Mouse (Mus musculus) CH12.LX (cell line): Measurements from ENCODE around the gene Cnpy3.

Experiments
- CHD2 ChIP-seq: IDR thresholded peaks from 2 replicates; pipeline ENCODE4 v1.6.1; 2011; ENCODE audit warnings: low read length, improper control_type of control experiment
- CTCF ChIP-seq, 2 experiments: IDR thresholded peaks in 1 of 2; conservative IDR thresholded peaks in 1 of 2; 2 replicates each; pipeline ENCODE4 v1.5.1; 2011 to 2012; ENCODE audit warnings: low read depth in 2 of 2, low read length in 2 of 2, improper control_type of control experiment in 1 of 2, inconsistent platforms in 1 of 2, mild to moderate bottlenecking in 1 of 2, moderate library complexity in 1 of 2
- E2F4 ChIP-seq: IDR thresholded peaks from 2 replicates; pipeline ENCODE4 v1.6.1; 2011; ENCODE audit warnings: low read depth, low read length, improper control_type of control experiment; ENCODE audit not compliant: insufficient replicate concordance
- EP300 ChIP-seq: IDR thresholded peaks from 2 replicates; pipeline ENCODE4 v1.6.1; 2011; ENCODE audit warnings: low read length, improper control_type of control experiment
- GABPA ChIP-seq: IDR thresholded peaks from 2 replicates; pipeline ENCODE4 v1.6.1; 2012; ENCODE audit warnings: low read depth, low read length, improper control_type of control experiment, inconsistent platforms; ENCODE audit not compliant: insufficient replicate concordance
- JUND ChIP-seq: conservative IDR thresholded peaks from 2 replicates; pipeline ENCODE4 v1.6.1; 2011; ENCODE audit warnings: low read depth, low read length, improper control_type of control experiment
- MAFK ChIP-seq: IDR thresholded peaks from 2 replicates; pipeline ENCODE4 v1.6.1; 2011; ENCODE audit warnings: low read length, improper control_type of control experiment; ENCODE audit not compliant: insufficient replicate concordance
- PAX5 ChIP-seq: IDR thresholded peaks from 2 replicates; pipeline ENCODE4 v1.6.1; 2012; ENCODE audit warnings: low read length, inconsistent platforms, mixed read lengths
- POLR2A ChIP-seq: IDR thresholded peaks from 2 replicates; pipeline ENCODE4 v1.6.1; 2011; ENCODE audit warnings: low read depth, mild to moderate bottlenecking, improper control_type of control experiment, low read length
- SMC3 ChIP-seq: IDR thresholded peaks from 2 replicates; pipeline ENCODE4 v1.6.1; 2011; ENCODE audit warnings: low read depth, low read length, improper control_type of control experiment
- TCF12 ChIP-seq: IDR thresholded peaks from 2 replicates; pipeline ENCODE4 v1.6.1; 2014; ENCODE audit warnings: low read depth, mild to moderate bottlenecking, inconsistent platforms, low read length, improper control_type of control experiment
- USF1 ChIP-seq: IDR thresholded peaks from 2 replicates; pipeline ENCODE4 v1.6.1; 2014; ENCODE audit warnings: low read depth, mild to moderate bottlenecking, inconsistent platforms, low read length, improper control_type of control experiment
- ZNF384 ChIP-seq: IDR thresholded peaks from 2 replicates; pipeline ENCODE4 v1.6.1; 2012; ENCODE audit warnings: low read depth, low read length, improper control_type of control experiment, inconsistent platforms

GRCm38 (mm10) chr17:46770546-46770945, 18.5 kb upstream of the Cnpy3 start:
- TF ChIP-seq CTCF (conservative IDR thresholded peaks at IDR 0.05 in 1 of 2, IDR thresholded peaks at IDR 0.05 in 1 of 2; ENCODE audit: low read depth in 2 of 2, low read length in 2 of 2) (no peak), TCF12 (no peak), POLR2A (no peak), ZNF384 (no peak), JUND (no peak), MAFK (no peak), SMC3 (no peak), PAX5 (no peak), GABPA (no peak), E2F4 (no peak), CHD2 (no peak), USF1 (no peak), EP300 (no peak)
